Mouse (Mus musculus): ENCODE measurements around the gene Sstr5.

Gene Sstr5

DNA sequence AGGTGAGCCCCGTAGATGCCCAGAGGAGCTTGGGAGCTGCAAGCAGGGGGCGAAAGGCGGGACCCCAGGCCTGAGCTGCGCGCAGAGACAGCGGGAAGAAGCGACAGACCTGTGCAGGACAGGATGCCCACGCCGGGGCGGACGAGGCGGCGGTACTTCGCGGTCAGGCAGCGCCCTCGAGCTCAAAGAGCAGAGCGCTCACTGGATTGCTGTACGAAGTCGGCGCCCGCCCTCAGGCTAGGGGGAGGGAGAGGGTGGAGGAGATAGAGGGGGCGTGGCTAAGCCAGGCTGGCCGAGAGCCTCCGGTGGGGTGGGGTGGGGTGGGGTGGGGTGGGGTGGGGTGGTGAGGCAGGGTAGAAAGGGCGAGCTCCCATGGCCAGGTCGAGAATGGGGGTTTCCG is at the start of gene Sstr5:
Sstr5 (minus strand) TSS at position 276 of the 400 bp plus-strand sequence.
- DNase-seq (ENCODE audit: low read depth, low spot score) = peak; percentile 86

DNA sequence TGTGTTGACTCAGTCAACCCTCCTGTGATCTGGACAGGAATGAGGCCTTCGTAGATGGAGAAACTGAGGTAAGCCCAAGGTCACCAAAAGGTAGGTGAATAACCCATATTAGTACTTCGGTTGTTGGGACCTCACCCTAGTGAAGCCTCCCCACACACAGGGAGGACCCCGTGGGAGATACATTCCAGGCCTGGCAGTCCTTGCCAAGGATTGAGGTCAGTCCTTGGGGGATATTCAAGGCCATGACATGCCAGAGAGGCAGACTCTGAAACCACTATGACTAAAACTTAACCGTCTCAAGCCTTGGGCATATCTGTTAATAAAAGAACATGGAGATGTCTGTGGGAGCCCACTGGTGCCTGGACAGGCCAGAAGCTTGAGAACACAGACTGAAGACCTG is 44.7 kb upstream of the Sstr5 start:
- DNase-seq (ENCODE audit: low read depth, low spot score) = no peak

DNA sequence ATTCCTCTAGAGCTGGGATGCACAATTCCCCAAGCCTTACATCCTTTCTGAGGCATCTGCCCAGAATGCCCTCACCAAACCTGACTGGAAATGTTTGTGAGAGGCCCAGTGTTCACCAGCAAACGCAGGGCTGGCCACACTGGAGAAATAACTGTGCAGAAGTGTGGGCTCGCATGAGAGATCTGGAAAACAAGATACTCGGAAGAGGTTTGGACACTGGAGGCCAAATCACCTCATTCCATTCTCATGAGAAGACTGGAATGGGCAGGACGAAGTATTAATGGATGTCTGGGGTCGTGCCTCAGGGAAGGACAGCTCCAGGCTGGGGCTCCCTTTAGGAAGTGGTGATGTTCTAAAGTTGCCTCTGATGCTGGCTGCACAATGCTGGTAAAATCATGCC is 43.6 kb upstream of the Sstr5 start:
- DNase-seq (ENCODE audit: low read depth, low spot score) = no peak

DNA sequence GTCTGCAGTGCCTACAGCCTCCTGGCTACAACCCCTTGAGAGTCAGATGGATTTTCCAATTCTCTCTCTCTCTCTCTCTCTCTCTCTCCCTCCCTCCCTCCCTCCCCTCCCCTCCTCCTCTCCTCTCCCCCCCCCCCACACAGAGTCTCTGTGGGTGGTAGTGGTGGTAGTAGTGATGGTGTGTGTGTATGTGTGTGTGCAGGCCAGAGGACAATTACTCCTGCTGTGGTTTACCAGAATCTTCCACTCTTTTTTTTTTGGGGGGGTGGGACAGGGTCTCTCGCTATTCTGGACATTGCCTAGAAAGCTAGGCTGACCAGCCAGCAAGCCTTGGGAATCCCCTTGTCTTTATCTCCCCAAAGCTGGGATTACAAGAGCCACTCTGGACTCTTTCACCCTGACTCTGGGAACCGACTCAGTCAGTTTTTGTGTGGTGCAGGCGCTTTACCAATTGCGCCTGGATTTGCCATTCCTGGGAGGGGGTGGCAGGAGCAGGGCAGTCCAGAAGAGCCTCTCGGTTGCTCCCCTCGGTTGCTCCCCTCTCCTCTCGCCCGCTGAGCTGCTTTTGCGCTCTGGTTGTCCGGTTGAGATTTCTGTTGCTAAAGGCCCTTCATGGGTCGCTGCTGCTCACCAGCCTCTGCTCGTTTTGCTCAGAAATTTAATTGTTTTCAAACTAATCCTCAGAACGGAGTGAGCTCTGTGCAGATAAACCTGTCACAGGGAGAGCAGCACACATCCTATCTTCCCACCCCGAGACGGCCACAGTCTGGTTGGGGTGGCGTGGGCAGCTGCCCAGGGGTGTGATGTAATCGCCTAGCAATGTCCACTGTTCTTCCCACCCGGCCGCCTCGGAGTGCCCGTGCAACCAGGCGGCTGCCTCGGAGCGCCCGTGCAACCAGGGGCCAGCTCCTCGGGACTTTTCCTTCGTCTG is 42.1 kb upstream of the Sstr5 start:
- no peak for DNase-seq (ENCODE audit: low read depth, low spot score)

DNA sequence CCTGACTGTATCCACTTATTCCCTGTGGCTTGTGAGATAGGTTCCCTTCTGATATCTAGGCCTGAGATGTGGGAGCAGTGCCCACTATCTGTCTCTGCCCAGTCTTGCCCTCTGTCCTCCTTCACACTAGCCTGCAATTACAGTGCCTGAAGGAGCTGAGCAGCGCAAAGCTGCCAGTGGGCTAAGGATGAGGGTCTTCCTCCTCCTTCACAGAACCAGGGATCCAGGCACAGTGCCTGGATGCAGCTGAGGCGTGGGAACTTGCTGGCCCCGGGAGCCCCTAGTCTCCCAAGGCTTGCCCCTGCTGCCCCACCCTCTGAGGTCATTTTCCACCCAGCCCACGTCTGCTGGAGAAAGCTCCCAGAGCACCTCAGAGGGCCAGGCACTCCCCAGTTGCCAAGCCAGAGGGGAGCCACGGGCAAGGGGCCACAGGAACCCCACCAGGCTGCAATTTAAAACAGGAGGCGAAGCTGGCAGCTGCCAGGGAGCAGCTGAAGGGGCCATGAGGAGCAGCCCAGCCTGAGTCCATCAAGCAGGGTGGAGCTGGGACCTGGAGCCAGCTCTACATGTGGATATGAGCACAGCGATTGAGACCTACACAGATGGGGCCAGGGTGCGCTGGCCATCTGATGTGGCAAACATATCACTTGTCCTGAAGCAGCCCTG is 33.4 kb upstream of the Sstr5 start:
- DNase-seq (ENCODE audit: low read depth, low spot score) = no peak

DNA sequence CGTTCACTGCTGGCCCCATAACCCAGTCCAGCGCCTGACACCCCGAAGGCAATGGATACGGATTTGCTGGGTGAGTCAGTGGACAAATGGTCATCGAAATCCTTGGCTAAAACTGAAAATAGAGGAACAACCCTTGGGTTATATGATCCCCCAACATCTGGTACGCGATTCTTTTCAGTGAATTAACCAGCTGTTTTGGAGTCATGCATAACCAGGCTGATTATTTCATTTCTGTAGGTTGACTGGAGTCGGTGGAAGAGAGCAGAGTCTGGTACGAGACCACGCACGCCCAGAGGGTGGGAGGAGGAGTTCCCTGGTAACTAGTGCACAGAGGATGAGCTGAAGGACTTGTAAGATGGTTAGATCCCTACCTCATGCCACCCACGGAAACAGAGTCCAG is 25.0 kb upstream of the Sstr5 start:
- no peak for DNase-seq (ENCODE audit: low read depth, low spot score)

DNA sequence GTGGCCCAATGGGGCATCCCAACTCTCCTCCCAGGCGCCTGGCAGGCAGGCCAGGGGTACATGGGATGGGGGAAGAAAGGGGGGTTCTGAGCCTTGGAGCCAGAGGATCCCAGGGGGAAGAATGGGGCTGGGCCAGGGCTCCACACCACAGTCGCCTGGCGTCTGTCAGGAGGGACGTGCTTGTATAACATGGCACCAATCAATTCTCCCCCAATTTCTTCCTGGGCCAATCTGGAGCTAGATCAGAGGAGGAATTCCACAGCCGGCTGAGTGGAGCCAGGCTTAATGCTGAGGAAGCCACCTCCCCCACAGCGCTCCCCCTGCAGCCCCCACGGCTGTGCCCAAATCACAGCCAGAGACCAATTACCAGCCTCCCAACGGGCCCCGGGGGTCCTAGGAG is 23.4 kb upstream of the Sstr5 start:
- no peak for DNase-seq (ENCODE audit: low read depth, low spot score)

DNA sequence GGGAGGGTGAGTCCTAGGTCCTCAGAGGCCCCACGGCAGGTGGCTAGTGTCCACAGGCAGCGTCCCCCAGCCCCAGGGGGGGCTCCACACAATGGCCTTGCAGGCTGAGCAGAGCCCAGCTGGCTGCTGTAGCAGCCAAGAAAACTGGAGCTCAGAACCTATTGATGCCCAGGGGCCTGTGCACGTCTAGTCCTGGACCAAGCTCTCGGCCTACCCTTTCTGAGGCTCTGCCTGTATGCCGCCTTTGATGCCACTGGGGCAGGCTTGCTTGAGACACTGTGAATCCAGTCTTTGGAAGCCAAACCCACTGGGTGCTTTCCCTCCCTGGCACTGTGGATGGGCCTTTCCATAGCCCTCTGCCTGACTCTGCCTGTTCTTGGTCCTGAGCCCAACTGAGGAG is 22.4 kb upstream of the Sstr5 start:
- no peak for DNase-seq (ENCODE audit: low read depth, low spot score)

DNA sequence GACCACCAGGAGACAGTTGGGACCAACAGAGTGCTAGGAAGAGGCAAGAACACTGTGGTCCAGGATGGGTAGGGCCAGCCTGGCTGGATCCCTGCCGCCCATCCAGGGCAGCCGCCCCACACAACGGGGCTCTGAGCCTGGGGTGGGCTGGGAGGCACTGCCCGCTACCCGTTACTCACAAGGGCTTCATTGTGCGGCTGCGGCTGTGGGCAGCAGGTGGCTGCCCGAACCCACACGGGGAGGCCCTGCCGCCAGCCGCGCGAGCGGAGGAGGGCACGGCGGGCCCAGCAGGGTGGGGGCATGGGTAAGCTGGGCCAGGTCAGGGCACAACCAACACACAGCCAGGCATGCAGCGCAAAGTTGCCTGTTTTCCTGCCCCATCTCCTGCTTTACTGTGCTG is 21.1 kb upstream of the Sstr5 start:
- DNase-seq (ENCODE audit: low read depth, low spot score) = peak; percentile 16

DNA sequence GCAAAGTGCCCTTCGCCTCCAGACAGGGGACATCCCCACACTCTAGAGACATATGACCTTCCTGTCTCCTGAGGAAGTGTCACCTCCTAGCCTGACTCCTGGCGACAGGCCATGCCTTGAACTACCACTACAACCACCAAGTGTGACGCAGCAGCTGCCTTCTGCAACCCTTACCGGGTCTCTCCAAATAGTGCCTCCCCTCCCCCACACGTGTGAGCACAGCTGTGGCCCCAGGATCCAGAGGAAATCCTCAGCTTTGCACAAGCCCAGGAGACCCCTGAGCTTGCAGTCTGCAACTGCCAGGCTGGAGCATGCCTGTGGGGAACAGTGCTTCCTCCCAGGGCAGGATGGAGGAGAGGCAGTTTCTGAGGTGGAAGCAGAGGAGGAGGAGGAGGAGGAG is 19.2 kb upstream of the Sstr5 start:
- no peak for DNase-seq (ENCODE audit: low read depth, low spot score)

DNA sequence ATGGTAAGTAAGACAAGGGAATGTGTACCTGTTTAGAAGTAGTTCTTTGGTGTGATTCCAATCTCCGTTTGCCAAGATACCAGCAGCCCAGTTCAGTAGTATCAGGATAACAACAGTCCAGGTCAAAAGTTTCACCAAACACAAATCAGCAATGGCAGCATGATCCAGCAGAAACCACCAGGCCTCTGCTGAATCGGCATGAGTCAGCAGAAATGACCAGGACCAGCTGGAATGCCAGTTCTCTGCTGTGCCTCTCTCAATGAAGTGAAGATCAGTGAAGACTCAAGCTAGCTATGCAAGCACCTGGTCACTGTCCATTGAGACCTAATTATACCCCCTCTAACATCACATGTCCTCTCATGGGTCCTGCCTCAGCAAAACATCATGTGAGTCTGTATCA is 17.0 kb upstream of the Sstr5 start:
- DNase-seq (ENCODE audit: low read depth, low spot score) = peak; percentile 51

DNA sequence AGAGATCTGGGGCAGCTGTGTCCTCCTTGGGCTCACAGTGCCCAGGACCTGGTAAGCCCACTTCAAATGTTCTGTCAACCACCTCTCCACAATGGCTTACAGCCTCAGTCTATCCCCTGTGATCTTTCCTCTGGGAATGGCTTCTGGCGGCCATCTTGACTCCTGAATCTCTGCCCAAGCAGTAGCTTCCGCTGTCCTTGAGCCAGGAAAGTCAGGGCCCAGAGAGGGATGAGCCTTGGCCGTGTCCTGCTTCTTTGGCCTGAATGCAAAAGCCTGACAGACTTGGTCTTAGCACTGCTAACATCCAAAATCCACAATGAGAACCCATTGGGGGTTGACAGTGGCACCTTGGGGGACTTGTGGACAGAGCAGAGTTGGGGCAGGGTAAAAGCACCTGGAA is 14.8 kb upstream of the Sstr5 start:
- no peak for DNase-seq (ENCODE audit: low read depth, low spot score)

DNA sequence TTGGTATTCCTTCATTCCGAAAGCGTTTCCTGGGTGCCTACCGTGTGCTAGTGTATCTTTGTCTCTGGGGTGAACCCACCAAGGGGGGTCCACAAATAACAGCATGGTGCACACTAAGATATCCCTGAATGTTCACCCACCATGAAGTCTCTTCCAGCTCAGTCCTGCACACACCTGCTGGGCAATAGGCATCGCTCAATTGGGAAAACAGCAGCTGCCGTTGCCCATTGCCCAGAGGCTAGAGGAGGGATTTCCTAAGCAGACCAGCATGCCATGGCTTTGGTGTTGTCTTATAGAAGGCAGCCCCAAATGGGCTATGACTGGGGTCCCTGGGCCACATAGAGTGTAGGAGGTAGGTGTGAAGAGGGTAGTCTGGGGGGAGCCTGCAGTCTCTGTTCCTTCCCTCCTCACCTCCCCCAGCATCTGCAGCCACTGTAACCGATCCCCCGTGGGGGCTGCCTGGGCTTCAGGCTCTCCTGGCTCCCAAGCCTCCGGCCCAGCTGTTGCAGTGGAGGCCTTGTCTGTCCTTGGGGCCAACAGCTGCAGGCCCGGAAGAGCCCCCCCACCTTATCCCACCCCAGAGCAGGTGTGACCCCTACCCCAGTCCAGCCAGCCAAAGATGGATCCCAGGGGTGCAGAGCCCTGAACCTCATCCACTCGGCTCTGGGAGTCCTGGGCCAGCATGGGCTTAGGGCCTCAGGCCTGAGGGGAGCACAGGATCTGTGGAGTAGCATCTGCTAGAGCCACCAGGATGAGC is 13.2 kb upstream of the Sstr5 start:
- no peak for DNase-seq (ENCODE audit: low read depth, low spot score)

DNA sequence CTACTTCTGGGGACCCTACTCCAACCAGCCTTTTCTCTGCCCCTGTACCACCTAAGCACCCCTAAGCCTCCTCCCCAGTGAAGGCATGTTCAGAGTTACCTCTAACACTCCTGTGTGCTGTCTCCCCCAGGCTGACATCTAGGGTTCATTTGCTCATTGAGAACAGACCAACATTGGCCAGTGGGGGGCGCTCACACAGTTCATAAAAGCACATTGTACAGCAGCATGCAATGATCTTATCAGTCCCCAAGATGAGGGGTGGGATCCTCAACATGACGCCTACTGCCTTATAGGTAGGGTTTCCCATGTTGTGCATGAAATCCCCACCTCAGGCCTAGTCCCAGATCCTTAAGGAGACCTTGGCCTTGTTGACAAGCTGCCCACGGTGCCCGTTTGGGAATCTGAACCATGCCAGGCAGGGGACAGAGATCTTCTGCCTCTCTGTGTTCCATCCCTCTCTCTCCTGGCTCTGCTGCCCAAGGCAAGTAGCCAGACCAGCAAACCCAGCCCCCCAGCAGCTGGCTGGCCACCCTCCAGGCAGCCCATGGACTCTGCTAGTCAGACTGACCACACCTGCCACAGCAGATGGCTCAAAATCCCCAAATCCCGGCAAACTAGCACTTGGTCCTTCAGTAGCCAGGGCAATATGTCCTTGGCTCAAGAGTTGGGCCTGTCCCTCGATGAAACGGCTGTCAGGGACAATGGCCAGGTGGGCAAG is 11.9 kb upstream of the Sstr5 start:
- peak; percentile 65 for DNase-seq (ENCODE audit: low read depth, low spot score)

DNA sequence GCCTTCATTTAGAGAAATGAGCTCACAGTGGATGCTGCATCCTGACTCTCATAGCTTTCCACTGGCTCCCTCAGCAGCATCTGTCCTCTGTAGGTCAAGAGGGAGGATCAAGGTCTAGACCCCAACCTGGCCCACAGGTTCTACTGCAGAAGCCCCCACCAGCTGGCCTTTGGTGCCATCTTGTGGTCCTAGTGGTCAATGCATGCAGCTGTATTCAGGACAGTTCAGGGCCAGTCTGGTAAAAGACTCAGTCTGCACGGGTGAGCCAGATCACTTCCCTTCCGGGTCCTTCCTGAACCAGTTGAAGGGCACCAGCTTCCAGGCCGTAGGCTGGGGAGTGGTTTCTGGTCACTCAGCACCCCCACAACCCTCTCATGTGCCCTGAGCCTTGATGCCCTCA is 10.7 kb upstream of the Sstr5 start:
- DNase-seq (ENCODE audit: low read depth, low spot score) = peak; percentile 80

DNA sequence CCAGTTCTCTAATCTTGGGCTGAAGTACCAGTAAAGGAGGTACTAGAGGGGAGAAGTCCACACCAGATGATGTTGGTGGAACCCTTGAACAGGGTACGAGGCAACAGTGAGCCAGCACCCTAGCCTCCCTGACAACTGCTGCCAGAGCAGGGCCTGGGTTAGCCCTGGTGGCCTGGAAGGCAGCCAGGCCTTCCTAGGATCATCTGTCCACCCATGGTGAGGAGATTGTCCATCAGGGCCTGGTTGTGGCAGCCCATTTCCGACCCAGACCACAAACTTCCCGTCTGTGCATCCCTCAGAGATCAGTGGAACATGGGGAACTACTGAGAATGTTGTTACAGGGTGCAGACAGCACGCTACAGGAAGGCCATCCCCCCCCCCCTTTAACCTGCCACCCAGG is 5.5 kb upstream of the Sstr5 start:
- DNase-seq (ENCODE audit: low read depth, low spot score) = no peak

DNA sequence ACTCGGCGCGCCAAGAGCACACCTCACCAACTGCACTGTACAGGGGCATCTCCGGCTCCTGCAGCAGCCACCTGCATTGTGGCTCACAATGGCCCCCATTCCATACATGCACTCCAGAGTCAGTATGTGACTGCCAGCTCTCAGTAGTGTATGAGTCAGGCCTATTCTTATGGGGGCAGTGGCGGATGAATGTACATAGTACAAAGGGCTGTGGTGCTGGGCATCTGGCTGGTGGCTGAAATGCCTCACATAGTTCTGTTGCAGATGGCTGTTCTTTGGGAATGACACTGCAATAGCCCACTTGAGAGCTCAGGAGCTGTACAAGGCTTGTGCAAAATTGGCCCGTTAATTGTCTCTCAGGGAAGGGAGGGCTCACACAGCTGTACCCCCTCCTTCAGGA is 15.0 kb downstream of the Sstr5 start:
- DNase-seq (ENCODE audit: low read depth, low spot score) = no peak

DNA sequence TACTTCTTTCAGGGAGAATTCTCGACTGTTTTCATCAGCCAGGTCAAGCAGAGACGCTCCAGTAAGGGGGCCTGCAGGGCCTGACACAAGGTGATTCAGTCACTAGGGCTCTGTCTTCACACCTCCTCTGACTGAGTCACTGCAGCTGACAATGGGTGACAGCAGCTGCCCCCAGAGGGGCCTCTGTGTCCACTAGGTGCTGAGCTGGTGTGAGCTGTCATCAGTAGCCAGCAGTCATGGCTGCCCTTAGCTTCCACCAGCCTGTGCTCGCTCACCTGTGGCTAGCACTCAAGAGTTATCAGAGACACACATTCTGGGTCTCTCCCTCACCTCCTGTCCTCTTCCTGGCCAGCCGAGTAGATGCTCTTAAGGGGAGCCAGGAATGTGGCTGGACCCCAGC is 16.3 kb downstream of the Sstr5 start:
- DNase-seq (ENCODE audit: low read depth, low spot score) = no peak

DNA sequence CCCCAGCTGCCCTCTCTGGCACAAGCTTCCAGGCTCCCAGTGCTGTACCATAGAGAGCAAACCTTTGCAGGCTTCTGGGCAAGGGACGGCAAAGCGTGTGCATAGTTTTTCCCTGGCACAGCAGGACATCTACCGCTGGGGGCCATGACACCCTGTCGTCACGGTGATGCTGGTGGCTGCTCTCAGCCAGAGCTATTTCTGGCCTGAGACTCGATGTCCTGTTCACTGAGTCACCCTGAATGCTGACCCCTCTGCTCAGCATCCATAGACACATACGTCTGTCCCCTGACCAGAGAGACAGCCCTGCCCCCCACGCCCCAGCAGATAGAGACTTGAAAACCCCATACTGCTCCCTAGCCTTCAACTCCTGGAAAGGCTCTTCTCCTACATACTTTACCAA is 16.9 kb downstream of the Sstr5 start:
- DNase-seq (ENCODE audit: low read depth, low spot score) = no peak

DNA sequence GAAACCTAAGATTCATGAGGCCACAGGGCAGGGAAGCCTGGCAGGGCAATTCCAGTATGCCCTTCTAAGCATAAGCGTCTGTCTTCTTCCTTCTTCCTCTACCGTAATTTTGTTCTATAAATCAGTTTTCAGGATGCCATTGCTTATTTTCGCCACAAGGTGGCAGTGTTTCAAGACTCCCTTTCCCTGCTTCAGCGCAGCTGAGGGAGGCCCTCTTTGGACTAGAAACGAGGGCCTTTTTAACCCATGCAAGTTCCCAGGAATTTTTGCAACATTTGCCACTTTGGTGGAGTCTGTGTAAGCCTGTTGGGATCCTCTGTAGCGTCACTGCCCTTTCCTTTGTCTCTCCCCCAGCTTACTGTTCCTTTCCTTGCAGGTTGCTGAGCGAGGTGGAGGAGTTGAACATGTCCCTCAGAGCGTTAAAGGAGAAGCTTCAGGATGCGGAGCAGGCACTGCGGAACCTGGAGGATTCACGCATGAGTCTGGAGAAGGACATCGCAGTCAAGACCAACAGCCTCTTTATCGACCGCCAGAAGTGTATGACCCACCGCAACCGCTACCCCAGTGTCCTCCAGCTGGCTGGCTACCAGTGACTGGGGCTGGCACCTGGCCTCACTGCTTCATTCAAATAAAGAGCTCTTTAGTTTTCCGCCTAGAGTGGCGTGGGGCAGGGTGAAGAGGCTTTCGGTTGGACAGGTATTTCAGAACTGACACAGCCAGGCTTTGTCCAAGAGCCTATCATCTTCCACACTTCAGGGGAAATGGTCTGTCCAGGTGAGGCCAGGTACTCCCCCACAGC is 20.9 kb downstream of the Sstr5 start:
- DNase-seq (ENCODE audit: low read depth, low spot score) = peak; percentile 79
